Mouse (Mus musculus) inflammation-experienced regulatory T-cells, adult 6 months (primary cell): ENCODE data around the gene Chil4. TPM values are rescaled to one million over a fixed set of nuclear protein-coding genes. Genes with fewer than 3 reads are reported as not detected.

ENCODE experiments used
- ATAC-seq: one replicate; pipeline ENCODE4 v1.8.0; 2017
- polyA plus RNA-seq, 3 experiments: library from polyadenylated mRNA; unstranded; fragments of 100-300 nt; shearing (Covaris generic); gene quantifications; one replicate each; pipeline ENCODE4 v1.2.1; 2017

Gene Chil4
- polyA plus RNA-seq, 3 experiments from 2014 or later, result not detected

- no peak for ATAC-seq
These were observed 51.8 kb downstream of the Chil4 start, which contains the start of gene Chil3 for GRCm38 (mm10) chr3:106167464-106167863. Gene Chil3, minus strand, starts transcription at chr3:106167564.

- ATAC-seq, result no peak
These were observed 64.9 kb downstream of the Chil4 start for GRCm38 (mm10) chr3:106154413-106154812.

Other genes starting within 250 kb of the Chil4 start
- 1 to 10 TPM; 1.4 to 4.3 (median 4.2) TPM for gene Ovgp1, start 245.8 kb downstream of the Chil4 start, polyA plus RNA-seq
- under 1 TPM; 0.38 to 0.88 (median 0.83) TPM for gene Pifo, start 204.9 kb downstream of the Chil4 start, polyA plus RNA-seq
- gene Chil5, start 186.7 kb downstream of the Chil4 start, polyA plus RNA-seq, result 1 to 10 TPM; 2.5 to 8.1 (median 7.1) TPM
- gene Chia1, start 106.3 kb downstream of the Chil4 start, polyA plus RNA-seq, result under 1 TPM in 2 of 3 experiments, not detected in 1; 0.29 to 0.64 TPM
- gene Chil3, start 51.9 kb downstream of the Chil4 start, polyA plus RNA-seq, result not detected
- gene Chil6, start 186.7 kb upstream of the Chil4 start, polyA plus RNA-seq, result under 1 TPM in 2 of 3 experiments, not detected in 1; 0.46 to 0.67 TPM